8 mouse cellular contexts compared by ENCODE assay signal in the genomic region with DNA sequence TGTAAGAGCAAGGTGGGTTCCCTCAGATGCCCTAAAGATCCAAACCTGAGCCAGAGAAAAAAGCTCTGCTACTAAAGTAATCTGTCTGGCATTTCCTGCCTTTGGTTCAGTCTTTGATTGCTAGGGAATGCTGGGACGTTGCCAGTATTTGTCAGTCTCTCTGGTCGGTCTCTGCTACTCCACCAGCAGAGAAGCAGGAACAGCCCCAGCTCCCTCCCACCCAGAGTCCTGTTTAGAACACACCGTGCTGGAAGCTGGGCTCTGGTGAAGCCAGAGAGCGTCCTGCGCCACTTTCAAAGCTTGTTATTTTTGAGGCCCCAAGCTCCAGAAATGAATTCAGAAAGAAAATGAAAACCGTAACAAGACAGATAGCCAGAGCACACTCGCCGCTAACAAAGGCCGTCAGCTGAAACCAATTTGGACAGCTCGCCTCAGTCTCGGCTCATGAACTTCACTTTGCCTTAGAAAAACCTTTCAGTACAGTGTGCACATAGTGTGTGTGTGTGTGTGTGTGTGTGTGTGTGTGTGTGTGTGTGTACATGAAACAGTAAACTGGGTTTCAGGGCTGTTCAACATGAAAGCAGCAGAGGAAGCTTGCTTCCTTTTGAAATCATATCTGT.
DNase-seq lines count a peak whose midpoint lies in the region; ATAC-seq lines count a peak whose summit lies in the region.

No protein-coding gene starts in this region.

- H3K36me3 ChIP-seq in kidney, embryonic 15.5 days, result no peaks in the 10 kb centered on the region
- no peaks in the 10 kb centered on the region for H3K36me3 ChIP-seq in lung, embryonic 15.5 days

- no peak overlapping the region for H3K4me2 ChIP-seq in kidney, embryonic 15.5 days
- peak overlapping the region; percentile 34; the same call in 1 of the 2 replicates for H3K4me2 ChIP-seq in lung, embryonic 15.5 days

- H3K4me1 ChIP-seq in kidney, embryonic 15.5 days, result peaks cover 7% of the 10 kb centered on the region; the same call in 1 of the 2 replicates
- H3K4me1 ChIP-seq in lung, embryonic 15.5 days, result peaks cover 11% of the 10 kb centered on the region; the same call in 1 of the 2 replicates

- DNase-seq in adrenal gland, adult (ENCODE audit: inconsistent age in 2 of 2, low spot score in 1 of 2), result peak; percentile 51 to 78
- DNase-seq in adrenal gland, adult 18-20 months (ENCODE audit: low spot score in 2 of 2), result no peak
- DNase-seq in urinary bladder, postnatal 14 days (ENCODE audit: low spot score), result peak; percentile 36
- DNase-seq in urinary bladder, postnatal 10 days (ENCODE audit: low spot score), result no peak
- DNase-seq in spleen, adult 12 weeks (ENCODE audit: low spot score), result no peak
- DNase-seq in cerebellum, adult 9-11 months, result no peak

- no peaks in the 10 kb centered on the region for H3K27me3 ChIP-seq in kidney, embryonic 15.5 days
- H3K27me3 ChIP-seq in lung, embryonic 15.5 days, result no peaks in the 10 kb centered on the region

- WGBS in kidney, embryonic 15.5 days, result 25% methylated on average over 11 of the region's 11 CpGs
- 37% methylated on average over 11 of the region's 11 CpGs for WGBS in lung, embryonic 15.5 days

- H3K9ac ChIP-seq in kidney, embryonic 15.5 days, result no peak overlapping the region
- 0 out of 2 replicates have a peak overlapping the region, but pooled peaks have one; percentile 10 for H3K9ac ChIP-seq in lung, embryonic 15.5 days

- H3K27ac ChIP-seq in kidney, embryonic 15.5 days, result peak overlapping the region; percentile 48; the same call in 1 of the 2 replicates
- H3K27ac ChIP-seq in lung, embryonic 15.5 days, result peak overlapping the region; percentile 71

- H3K4me3 ChIP-seq in kidney, embryonic 15.5 days (replicated peaks), result no peak overlapping the region
- no peak overlapping the region for H3K4me3 ChIP-seq in lung, embryonic 15.5 days

- H3K9me3 ChIP-seq in kidney, embryonic 15.5 days (replicated peaks), result no peaks in the 10 kb centered on the region
- no peaks in the 10 kb centered on the region for H3K9me3 ChIP-seq in lung, embryonic 15.5 days

- peak; percentile 36; the same call in 1 of the 2 replicates for ATAC-seq in kidney, embryonic 15.5 days (replicated peaks; ENCODE audit: low FRiP score)
- ATAC-seq in lung, embryonic 15.5 days (ENCODE audit: borderline replicate concordance, extremely low read depth, low FRiP score, low TSS enrichment), result peak; percentile 72; the same call in 1 of the 2 replicates

Comparison
In these comparisons a context has a peak if more than half of its experiments do, and no peak if none do; other contexts are left out.
1. DNase-seq: peak in adrenal gland, adult (2 of 2) and urinary bladder, postnatal 14 days (single experiment); none in adrenal gland, adult 18-20 months (0 of 2), urinary bladder, postnatal 10 days (single experiment), spleen, adult 12 weeks (single experiment) and cerebellum, adult 9-11 months (single experiment).